Mouse (Mus musculus): ENCODE measurements around the gene Psmd12. TPM values are rescaled to one million over a fixed set of nuclear protein-coding genes. Genes with fewer than 3 reads are reported as not detected.

Psmd12 gene
- 231 and 246 TPM in 2 replicates for polyA plus RNA-seq (2016; fragmentation: Nextera tagmentation; extraction: Ambion mirVana)

DNA sequence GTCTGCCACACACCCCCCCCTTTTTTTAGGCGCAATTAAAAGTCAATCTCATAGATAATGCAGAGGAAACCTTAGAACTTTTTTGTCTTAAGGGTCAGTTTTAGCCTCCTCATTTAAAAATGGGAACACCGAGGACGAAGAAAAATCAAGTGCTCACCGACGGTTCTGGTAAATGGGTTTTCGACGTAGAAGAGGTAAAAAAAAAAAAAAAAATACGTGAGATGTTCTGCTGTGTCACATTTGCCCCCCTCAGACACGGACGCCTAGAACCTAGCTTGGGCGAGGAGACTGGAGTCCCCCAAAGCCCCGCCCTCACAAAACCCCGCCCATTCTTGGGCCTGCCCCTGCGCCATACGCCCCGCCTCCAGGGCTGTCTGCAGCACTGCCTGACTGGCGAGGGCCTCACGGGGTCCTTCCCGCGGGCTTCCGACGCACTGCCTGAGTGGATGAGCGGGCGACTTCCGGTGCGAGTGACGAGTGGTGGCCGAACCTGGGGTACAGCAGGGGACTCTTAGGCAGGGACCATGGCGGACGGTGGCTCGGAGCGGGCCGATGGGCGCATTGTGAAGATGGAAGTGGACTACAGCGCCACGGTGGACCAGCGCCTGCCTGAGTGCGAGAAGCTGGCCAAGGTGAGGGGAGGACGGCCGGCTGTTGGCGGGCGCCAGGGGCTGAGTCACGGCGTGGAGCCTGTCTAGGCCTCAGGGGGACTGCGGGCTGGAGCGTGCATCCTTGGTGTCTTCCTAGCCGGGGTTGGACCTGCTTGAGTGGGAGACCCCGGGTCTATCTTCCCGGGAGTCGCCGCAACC is at the start of gene Psmd12:
Psmd12 (plus strand) TSS at position 432 of the 809 bp plus-strand sequence.
- Histone ChIP-seq H3K9me3 (no peaks in the 10 kb centered on the region), H3K4me1 (peaks cover 15% of the 10 kb centered on the region), H3K27me3 (ENCODE audit: poor library complexity, severe bottlenecking) (no peaks in the 10 kb centered on the region), H3K36me3 (replicated peaks) (peaks cover 9% of the 10 kb centered on the region), H3K27ac (peak within 1 kb of the TSS; percentile 95), H3K4me3 (peak within 1 kb of the TSS; percentile 74)
- under 1% methylated on average over 51 of the region's 51 CpGs for WGBS
- peak; percentile 98 for DNase-seq (ENCODE audit: extremely low spot score, low spot score)

DNA sequence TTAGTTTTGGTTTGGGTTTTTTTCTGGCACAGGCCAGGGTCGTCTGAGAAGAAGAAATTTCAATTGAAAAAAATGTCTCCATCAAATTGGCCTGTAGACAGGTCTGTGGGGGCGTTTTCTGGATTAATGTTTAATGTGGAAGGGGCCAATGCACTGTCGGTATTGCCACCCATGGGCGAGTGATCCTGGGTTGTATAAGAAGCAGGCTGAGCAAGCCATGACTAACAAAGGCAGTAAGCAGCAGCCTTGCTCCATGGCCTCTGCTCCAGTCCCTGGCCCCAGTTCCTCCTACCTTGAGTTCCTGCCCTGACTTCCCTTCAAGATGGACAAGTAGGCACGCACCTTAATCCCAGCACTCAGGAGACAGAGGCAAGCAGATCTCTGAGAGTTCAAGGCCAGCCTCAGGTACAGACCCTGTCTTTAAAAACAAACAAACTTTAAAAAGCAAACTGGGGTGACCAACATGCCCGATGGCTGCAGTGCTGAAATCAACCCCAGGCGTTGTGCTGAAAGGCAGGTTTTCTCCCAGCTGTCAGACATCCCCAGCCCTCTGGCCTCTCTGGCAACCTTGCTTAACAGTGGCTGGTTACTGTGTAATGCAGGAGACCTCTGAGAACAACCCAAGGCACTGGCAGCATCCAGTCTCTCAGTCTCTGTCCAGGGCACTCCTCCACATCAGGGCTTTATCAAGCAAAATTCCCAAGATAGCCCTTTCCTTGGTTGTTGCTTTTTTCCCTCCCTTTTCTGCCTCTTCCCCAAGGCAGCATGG is 47.9 kb upstream of the Psmd12 start:
- H3K4me3 ChIP-seq = no peak overlapping the region
- WGBS = 86% methylated on average over 7 of the region's 7 CpGs
- H3K27me3 ChIP-seq (ENCODE audit: poor library complexity, severe bottlenecking) = no peaks in the 10 kb centered on the region
- peaks cover 21% of the 10 kb centered on the region for H3K36me3 ChIP-seq (replicated peaks)
- H3K27ac ChIP-seq = no peak overlapping the region
- peaks cover 14% of the 10 kb centered on the region for H3K4me1 ChIP-seq
- H3K9me3 ChIP-seq = no peaks in the 10 kb centered on the region; the same call in 1 of the 2 replicates
- DNase-seq (ENCODE audit: extremely low spot score, low spot score) = no peak

DNA sequence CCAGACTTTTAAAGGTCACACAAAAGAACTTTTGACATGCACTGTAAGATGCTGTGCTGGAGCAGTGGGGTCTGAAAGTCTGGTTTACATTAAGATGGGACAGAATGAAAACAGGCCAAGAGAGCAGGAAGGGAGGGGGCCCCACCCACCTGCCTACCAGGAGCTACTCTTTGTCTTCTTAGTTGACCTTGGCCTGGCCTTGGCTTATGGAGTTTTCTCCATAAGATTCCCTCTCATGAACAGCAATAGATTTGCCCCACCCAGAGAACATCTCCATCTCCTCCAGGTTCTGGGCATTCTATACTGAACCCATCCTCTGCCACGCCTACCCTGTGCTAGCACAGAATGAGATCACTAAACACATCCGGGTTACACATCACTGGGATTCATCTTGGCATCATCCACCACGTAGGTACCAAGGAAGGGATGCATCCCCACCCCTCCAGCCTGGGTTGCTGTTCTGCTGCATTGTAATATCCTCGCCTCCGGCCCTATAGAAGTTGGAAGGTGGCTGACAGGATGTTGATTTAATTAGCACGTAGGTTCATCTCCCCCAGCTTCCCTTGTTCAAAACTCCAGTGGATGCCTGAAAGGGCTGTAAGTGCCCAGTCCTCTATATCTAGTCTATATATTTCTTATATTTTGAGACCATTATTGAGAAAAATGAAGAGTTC is 43.4 kb upstream of the Psmd12 start:
- Histone ChIP-seq H3K36me3 (replicated peaks) (peaks cover 16% of the 10 kb centered on the region), H3K4me1 (peaks cover 14% of the 10 kb centered on the region), H3K9me3 (peaks cover 4% of the 10 kb centered on the region; the same call in 1 of the 2 replicates), H3K27ac (no peak overlapping the region), H3K27me3 (ENCODE audit: poor library complexity, severe bottlenecking) (no peaks in the 10 kb centered on the region), H3K4me3 (no peak overlapping the region)
- WGBS = 93% methylated on average over 6 of the region's 6 CpGs
- DNase-seq (ENCODE audit: extremely low spot score, low spot score) = no peak

DNA sequence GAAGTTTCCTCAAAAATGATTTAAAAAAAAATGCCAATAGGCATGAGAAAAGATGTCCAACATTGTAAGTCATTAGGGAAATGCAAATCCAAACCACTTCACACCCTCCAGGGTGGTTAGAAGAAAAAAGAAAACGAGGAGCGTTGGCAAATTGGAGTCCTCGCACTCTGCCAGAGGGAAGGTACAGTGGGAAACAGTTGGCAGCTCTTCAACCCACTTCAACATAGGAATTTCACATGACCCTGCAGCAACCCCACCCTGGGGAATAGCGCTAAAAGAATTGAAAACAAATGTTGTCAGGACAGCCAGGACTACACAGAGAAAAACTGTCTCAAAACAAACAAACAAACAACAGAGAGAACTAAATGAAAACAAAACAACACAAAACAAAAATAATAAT is 41.6 kb upstream of the Psmd12 start:
- Histone ChIP-seq H3K36me3 (replicated peaks) (peaks cover 12% of the 10 kb centered on the region), H3K27ac (no peak overlapping the region), H3K27me3 (ENCODE audit: poor library complexity, severe bottlenecking) (no peaks in the 10 kb centered on the region), H3K4me1 (peaks cover 6% of the 10 kb centered on the region), H3K4me3 (no peak overlapping the region), H3K9me3 (peaks cover 4% of the 10 kb centered on the region; the same call in 1 of the 2 replicates)
- DNase-seq (ENCODE audit: extremely low spot score, low spot score) = no peak
- WGBS = 89% methylated on average over 4 of the region's 4 CpGs

DNA sequence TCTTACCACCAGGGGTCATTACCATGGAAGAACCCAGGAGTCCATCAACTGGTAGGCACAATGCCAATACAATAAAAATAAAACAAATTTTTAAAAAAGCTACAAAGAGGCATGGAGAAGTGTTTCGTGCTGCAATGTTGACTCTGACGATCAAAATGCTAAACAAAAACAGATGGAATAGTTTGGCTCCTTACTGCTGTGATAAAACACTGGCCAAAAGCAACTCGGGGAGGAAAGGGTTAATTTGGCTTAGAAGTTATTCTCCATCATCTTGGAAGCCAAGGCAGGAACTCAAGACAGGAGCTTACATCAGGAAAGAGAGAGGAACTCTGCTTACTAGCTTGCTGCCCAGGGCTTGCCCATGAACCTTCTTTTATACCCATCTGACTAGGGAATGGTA is 41.1 kb upstream of the Psmd12 start:
- Histone ChIP-seq H3K9me3 (peaks cover 4% of the 10 kb centered on the region; the same call in 1 of the 2 replicates), H3K27ac (no peak overlapping the region), H3K36me3 (replicated peaks) (peaks cover 12% of the 10 kb centered on the region), H3K4me1 (peaks cover 2% of the 10 kb centered on the region), H3K4me3 (no peak overlapping the region), H3K27me3 (ENCODE audit: poor library complexity, severe bottlenecking) (no peaks in the 10 kb centered on the region)
- WGBS = 87% methylated on average over 3 of the region's 3 CpGs
- no peak for DNase-seq (ENCODE audit: extremely low spot score, low spot score)

DNA sequence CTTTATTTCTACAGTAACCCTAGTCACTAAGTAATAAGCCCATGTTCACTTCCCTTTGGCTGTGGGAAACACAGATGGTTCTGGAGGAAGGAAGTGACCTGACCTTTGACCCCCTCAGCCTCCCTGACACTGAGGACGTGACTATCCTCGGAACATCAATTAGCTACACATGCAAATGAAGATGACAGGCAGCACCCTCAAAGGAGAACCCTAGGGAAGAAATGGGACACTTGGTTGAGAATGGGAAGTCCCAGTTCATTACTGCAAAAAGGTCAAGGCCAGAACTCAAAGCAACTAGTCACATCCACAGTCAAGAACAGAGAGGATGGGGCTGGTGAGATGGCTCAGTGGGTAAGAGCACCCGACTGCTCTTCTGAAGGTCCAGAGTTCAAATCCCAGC is 38.2 kb upstream of the Psmd12 start:
- H3K4me1 ChIP-seq = 0 out of 2 replicates have a peak, but pooled peaks cover 3% of the 10 kb centered on the region
- H3K27ac ChIP-seq = no peak overlapping the region
- H3K36me3 ChIP-seq (replicated peaks) = peaks cover 4% of the 10 kb centered on the region
- no peak overlapping the region for H3K4me3 ChIP-seq
- H3K27me3 ChIP-seq (ENCODE audit: poor library complexity, severe bottlenecking) = no peaks in the 10 kb centered on the region
- DNase-seq (ENCODE audit: extremely low spot score, low spot score) = no peak
- H3K9me3 ChIP-seq = peaks cover 4% of the 10 kb centered on the region; the same call in 1 of the 2 replicates
- WGBS = 67% methylated on average over 3 of the region's 3 CpGs

DNA sequence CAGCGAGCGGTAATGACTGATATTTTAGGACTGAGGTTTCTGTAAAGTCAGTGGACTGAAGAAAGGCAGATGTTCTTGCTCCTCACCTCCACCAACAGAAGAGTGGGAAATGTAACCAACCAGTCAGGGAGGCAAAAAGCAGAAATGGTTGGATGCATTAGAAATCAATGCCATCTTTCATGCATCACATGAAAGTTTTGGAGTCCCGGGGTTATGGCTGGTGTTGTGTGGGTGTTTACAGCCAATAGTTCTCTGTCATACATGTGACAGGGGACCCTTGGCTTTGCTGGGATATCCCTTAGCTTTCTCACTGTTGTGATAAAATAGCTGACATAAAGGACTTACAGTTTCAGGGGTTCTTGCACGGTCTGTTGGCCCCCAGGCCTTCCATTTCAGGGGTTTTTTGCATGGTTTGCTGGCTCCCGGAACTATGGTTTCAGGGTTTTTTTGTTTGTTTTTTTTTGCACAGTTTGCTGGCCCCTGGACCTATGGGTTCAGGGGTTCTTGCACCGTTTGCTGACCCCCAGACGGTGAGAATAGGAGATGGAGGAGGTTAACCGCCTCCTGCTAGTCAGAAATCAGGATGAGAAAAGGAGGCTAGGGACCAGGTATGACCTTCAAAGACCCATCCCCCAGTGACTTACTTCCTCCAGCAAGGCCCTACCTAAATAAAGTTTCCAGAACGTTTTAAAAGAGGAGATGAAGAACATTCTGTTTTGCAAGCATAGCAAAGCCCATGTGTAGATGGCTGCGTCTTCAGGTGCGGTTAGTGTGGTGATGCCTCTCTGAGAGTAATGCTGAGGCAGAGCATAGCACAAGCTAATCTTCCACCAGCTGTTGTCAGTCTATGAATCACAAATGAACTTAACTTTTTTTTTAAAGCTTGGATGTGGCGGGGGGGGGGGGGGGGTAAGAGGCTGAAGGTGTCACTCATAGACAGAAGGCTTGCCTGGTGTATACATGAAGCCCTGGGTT is 35.9 kb upstream of the Psmd12 start:
- DNase-seq (ENCODE audit: extremely low spot score, low spot score) = no peak
- WGBS = 87% methylated on average over 12 of the region's 12 CpGs
- H3K4me1 ChIP-seq = peaks cover 14% of the 10 kb centered on the region
- no peak overlapping the region for H3K4me3 ChIP-seq
- H3K9me3 ChIP-seq = peaks cover under 1% of the 10 kb centered on the region; the same call in 1 of the 2 replicates
- H3K36me3 ChIP-seq (replicated peaks) = peaks cover 2% of the 10 kb centered on the region
- no peaks in the 10 kb centered on the region for H3K27me3 ChIP-seq (ENCODE audit: poor library complexity, severe bottlenecking)
- H3K27ac ChIP-seq = no peak overlapping the region

DNA sequence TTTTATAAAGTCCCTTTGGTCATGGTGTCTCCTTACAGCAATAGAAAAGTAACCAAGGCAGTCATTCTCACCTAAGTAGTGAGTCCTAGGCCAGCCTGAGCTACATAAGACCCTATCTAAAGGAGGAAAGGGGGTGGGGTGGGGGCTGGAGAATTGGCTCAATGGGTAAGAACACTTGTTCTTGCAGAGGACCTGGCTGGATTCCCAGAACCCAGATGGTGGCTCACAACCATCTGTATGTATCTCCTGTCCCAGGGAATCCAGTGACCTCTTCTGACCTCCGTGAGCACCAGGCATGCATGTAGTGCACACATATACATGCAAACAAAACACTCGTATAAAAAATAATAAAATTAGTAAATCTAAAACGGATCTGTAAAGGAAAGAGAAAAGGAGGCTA is 33.6 kb upstream of the Psmd12 start:
- WGBS = 97% methylated on average over 3 of the region's 3 CpGs
- no peak for DNase-seq (ENCODE audit: extremely low spot score, low spot score)
- no peaks in the 10 kb centered on the region; the same call in 1 of the 2 replicates for H3K36me3 ChIP-seq (replicated peaks)
- H3K27me3 ChIP-seq (ENCODE audit: poor library complexity, severe bottlenecking) = no peaks in the 10 kb centered on the region
- H3K4me3 ChIP-seq = no peak overlapping the region
- no peak overlapping the region for H3K27ac ChIP-seq
- no peaks in the 10 kb centered on the region for H3K9me3 ChIP-seq
- H3K4me1 ChIP-seq = peaks cover 27% of the 10 kb centered on the region

DNA sequence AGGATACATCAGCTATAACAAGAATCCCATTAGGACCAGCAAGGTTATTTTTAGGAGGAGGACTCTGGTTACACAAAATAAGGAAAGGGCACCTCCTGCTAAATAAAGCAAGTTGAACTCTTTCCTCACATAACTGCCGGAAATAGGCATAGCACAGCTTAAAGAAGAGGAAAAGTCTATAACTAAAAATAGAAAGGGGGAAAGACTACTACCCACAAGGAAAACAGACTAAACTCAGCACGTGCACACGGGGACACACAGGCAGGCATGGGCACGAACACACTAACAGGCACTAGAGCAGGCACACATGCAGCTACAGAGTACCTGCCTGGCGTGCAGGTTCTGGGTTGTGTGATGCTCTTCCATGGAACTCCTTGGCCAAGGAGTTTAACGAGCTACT is 32.6 kb upstream of the Psmd12 start:
- no peak for DNase-seq (ENCODE audit: extremely low spot score, low spot score)
- Histone ChIP-seq H3K27me3 (ENCODE audit: poor library complexity, severe bottlenecking) (no peaks in the 10 kb centered on the region), H3K4me1 (peaks cover 30% of the 10 kb centered on the region), H3K4me3 (no peak overlapping the region), H3K9me3 (no peaks in the 10 kb centered on the region), H3K27ac (no peak overlapping the region), H3K36me3 (replicated peaks) (peaks cover 8% of the 10 kb centered on the region)
- 84% methylated on average over 6 of the region's 6 CpGs for WGBS

DNA sequence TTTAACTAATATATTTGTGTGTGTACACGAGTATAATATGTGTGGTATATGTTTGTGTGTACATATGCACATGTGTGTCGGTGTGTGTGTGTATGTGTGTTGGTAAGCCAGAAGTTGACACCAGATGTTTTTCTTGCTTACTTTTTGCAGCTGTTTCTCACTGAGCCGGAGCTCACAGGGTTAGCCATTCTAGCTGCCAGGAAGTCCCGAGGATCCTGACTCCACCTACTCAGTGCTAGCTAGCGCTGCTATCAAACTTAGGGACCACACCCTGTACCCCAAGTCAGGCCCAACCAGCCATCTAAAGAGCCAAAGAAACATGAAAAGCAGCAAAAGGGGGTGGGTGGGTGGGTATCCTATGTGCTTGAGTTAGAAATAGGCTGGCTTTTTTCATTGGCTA is 31.9 kb upstream of the Psmd12 start:
- 86% methylated on average over 5 of the region's 5 CpGs for WGBS
- Histone ChIP-seq H3K9me3 (no peaks in the 10 kb centered on the region), H3K36me3 (replicated peaks) (peaks cover 14% of the 10 kb centered on the region), H3K4me1 (peaks cover 30% of the 10 kb centered on the region), H3K27ac (no peak overlapping the region), H3K4me3 (no peak overlapping the region), H3K27me3 (ENCODE audit: poor library complexity, severe bottlenecking) (no peaks in the 10 kb centered on the region)
- no peak for DNase-seq (ENCODE audit: extremely low spot score, low spot score)

DNA sequence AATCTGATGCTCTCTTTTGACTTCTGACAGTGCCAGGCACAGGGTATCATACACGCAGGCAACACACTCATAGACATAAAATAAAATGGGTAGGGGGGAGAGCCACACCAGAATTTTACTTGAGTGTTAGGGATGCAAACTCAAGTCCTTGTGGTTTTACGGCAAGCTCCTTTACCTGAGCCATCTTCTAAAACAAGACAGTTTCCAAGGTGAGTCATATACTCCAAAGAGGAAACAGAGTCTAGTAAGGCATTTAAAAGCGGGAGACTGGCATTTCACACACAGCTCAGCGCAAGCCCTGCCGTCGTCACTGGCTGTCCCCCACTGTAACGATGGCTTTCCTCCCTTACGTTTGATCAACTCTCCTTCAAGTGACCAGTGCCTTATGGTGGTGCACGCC is 31.4 kb upstream of the Psmd12 start:
- Histone ChIP-seq H3K9me3 (no peaks in the 10 kb centered on the region), H3K36me3 (replicated peaks) (peaks cover 18% of the 10 kb centered on the region), H3K27ac (no peak overlapping the region), H3K27me3 (ENCODE audit: poor library complexity, severe bottlenecking) (no peaks in the 10 kb centered on the region), H3K4me3 (no peak overlapping the region), H3K4me1 (peaks cover 30% of the 10 kb centered on the region)
- 95% methylated on average over 9 of the region's 9 CpGs for WGBS
- no peak for DNase-seq (ENCODE audit: extremely low spot score, low spot score)
